Mouse (Mus musculus): ENCODE measurements at regions not wholly inside any gene's neighbourhood (a gene's known extent, or its start where the extent isn't known, plus 50 kb on each side); places are given as distances from the start of the nearest gene placed in this dataset.

- DNase-seq: no peak
Observed at GRCm38 (mm10) chr17:81941317-81941716, 203.1 kb upstream of the Slc8a1 start.

DNA sequence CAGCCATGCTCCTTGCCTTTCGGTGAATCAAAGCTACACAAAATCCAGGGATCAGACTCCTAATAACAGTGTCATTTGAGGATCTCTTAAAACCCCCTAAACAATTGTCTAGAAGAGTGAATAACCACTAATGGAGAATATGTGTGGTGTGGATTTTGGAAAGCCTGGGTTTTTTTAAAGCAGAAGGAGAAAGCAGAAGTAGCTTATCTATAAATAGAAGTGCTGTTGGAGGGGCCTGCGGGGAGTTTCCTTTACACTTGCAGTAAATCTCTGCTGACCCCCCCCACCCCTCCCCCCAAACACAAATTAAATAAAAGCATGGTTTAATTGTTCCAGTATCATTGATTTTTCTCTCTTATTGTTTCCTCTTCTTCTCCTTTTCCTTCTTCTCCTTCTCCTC, 192.6 kb upstream of the Slc8a1 start:
- DNase-seq: no peak

GRCm38 (mm10) chr17:81906481-81907012, 168.4 kb upstream of the Slc8a1 start:
- no peak for DNase-seq

- DNase-seq: no peak
Observed at GRCm38 (mm10) chr17:81901999-81902665, 164.0 kb upstream of the Slc8a1 start.

DNA sequence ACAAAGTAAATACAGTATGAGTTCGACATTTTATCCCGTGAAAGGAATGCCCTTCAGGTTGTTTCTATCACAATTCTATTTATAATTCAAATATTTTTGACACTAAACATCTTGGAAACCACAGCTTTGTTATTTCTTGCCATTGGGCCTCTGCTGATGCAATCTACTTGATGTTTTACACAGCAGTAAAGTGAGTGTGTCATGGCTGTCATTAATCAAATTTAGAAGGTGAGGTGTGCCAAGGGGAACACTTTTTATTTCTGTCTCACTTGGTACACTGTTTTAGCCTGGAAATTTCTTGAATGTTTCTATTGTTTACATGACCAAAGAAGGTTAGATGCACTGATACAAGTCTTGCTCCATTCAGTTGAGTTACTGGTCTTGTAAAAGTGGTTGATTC, 160.8 kb upstream of the Slc8a1 start:
- no peak for DNase-seq

DNA sequence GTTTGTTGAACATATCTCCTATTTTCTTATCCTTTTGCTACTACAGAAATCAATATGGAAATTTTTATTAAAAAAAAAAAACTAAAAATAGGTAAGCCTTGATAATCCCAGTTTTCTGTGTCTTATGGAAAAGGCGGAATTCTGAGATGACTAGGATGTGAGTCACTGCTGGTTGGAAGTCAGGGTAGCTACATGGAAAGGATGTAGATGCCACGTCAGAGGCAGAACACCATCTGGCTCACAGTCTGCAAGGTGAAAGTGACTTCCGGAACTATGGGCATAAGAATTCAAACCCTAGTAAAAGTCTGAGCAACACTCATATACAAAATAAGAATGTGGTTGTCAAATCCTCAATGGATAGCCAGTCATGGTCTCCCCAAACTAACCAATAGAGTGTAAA, 140.0 kb upstream of the Slc8a1 start:
- no peak for DNase-seq

GRCm38 (mm10) chr17:81866683-81867082, 128.5 kb upstream of the Slc8a1 start:
- no peak for DNase-seq

DNA sequence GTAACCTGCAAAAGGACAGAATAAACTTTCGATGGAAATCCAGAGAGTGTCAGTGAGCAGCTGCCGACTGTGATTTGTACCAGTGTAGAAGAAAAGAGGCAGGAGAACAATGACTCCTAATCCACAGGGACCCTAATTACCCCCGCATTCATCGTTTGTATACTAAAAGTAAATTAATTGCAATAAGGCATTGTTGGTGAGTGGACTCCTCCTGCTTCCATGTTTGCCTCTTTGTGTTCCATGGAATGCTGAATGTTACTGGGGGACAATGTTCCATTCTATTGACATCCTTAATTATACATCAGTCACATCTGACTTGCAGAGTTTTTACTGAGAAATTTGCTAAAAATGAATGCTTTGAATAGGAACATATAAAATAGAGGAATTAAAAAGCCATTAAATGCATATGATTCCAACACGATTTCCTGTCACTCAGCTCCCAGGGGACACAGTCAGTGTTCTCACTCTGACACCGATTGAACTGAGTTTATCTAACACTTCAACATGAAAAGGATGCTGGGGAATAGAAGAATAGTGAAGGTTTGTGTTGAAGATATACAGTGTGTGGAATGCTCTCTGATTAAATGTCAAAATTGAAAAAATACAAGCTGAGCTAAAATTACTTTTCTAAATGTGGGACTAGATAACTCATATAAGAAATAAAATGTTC, 111.3 kb upstream of the Slc8a1 start:
- DNase-seq: peak; percentile 83

GRCm38 (mm10) chr17:81843793-81844192, 105.6 kb upstream of the Slc8a1 start:
- no peak for DNase-seq

DNA sequence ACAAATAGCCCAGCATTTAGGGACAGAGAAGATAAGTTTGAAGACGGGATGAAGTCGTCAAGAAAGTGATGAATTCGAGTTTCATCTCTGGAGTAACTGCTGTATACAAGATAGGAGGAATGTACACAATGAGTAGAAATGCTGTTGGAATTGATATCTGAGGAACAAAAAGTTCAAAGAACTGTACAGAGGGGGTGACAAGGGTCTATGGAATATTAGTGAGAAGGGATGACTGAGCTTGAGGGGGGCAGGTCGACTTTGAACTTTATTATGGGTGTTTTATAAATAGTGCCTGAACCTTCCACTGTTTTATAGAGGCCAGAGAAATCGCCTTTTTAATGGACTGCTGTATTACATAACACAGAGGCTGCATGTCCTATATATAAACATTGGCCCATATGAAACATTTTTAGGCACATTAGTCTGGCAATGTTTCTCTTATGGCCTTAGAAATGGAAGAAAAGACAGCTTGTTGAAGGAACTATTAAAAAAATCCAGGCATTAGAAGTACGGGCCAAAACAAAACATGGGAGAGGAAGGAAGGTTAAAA, 59.7 kb upstream of the Slc8a1 start:
- DNase-seq: no peak

- peak; percentile 6 for DNase-seq
Observed at GRCm38 (mm10) chr17:81788781-81789180, 50.6 kb upstream of the Slc8a1 start.

Measured in retina, postnatal 1 day (tissue).